In genomic region chr6:112810521-112810830, GRCm38 (mm10) we compare ENCODE assay signal across 13 mouse cellular contexts.
DNase-seq lines count a peak whose midpoint lies in the region; ATAC-seq and TF ChIP-seq lines count a peak whose summit lies in the region.
"Had no signal": no experiment of that assay in that cellular context is flagged by ENCODE, and none has a peak within 500 bp of the region (broad histone marks: within the 10 kb centered on the region; RNA-seq: fewer than 3 reads in every experiment).

No protein-coding gene starts in this region.

- WGBS in lung, embryonic 14.5 days, result 76% methylated on average over 4 of the region's 4 CpGs
- 21% methylated on average over 4 of the region's 4 CpGs for WGBS in forebrain, embryonic 16.5 days
- 55% methylated on average over 4 of the region's 4 CpGs for WGBS in midbrain, embryonic 11.5 days
- WGBS in olfactory bulb, adult 2 months, result 45% methylated on average over 4 of the region's 4 CpGs

- peak overlapping the region; percentile 47; the same call in 1 of the 2 replicates for H3K27ac ChIP-seq in lung, embryonic 14.5 days (ENCODE audit: low read depth)
- peak overlapping the region; percentile 87 for H3K27ac ChIP-seq in forebrain, embryonic 16.5 days (ENCODE audit: low read length)
- H3K27ac ChIP-seq in midbrain, embryonic 11.5 days (ENCODE audit: low read depth, low read length), result peak overlapping the region; percentile 98
- peak overlapping the region; percentile 39; the same call in 1 of the 2 replicates for H3K27ac ChIP-seq in olfactory bulb, adult 2 months (ENCODE audit: insufficient read depth, low read depth, low read length)
- H3K27ac ChIP-seq: liver, embryonic 15.5 days had no signal

- no peaks in the 10 kb centered on the region for H3K36me3 ChIP-seq in lung, embryonic 14.5 days (ENCODE audit: insufficient read depth)
- no peaks in the 10 kb centered on the region; the same call in 1 of the 2 replicates for H3K36me3 ChIP-seq in forebrain, embryonic 16.5 days (ENCODE audit: control insufficient read depth, insufficient read depth)
- H3K36me3 ChIP-seq in midbrain, embryonic 11.5 days (ENCODE audit: control insufficient read depth, insufficient read depth, low read length), result peaks cover 5% of the 10 kb centered on the region; the same call in 1 of the 2 replicates
- H3K36me3 ChIP-seq: liver, embryonic 15.5 days had no signal

- TF ChIP-seq POLR2A in olfactory bulb, adult 2 months (IDR thresholded peaks at IDR 0.05; ENCODE audit: insufficient read depth, low read depth, low read length), result no peak

- no peak for ATAC-seq in lung, embryonic 14.5 days (ENCODE audit: insufficient read depth)
- peak; percentile 7 for ATAC-seq in forebrain, embryonic 16.5 days
- ATAC-seq in midbrain, embryonic 11.5 days (ENCODE audit: low FRiP score), result no peak

- 0 out of 2 replicates have a peak, but pooled peaks cover 3% of the 10 kb centered on the region for H3K4me1 ChIP-seq in lung, embryonic 14.5 days (ENCODE audit: insufficient read depth)
- H3K4me1 ChIP-seq in forebrain, embryonic 16.5 days (replicated peaks; ENCODE audit: control insufficient read depth, insufficient read depth, low read length), result peaks cover 34% of the 10 kb centered on the region
- peaks cover 60% of the 10 kb centered on the region for H3K4me1 ChIP-seq in midbrain, embryonic 11.5 days (ENCODE audit: control insufficient read depth, insufficient read depth, low read length)
- H3K4me1 ChIP-seq in olfactory bulb, adult 2 months (ENCODE audit: control insufficient read depth, insufficient read depth, low read length), result peaks cover 10% of the 10 kb centered on the region
- H3K4me1 ChIP-seq: liver, embryonic 15.5 days had no signal

- no peak for TF ChIP-seq CTCF in lung, embryonic 14.5 days (IDR thresholded peaks at IDR 0.05; ENCODE audit: low read depth)
- TF ChIP-seq CTCF in olfactory bulb, adult 2 months (IDR thresholded peaks at IDR 0.05; ENCODE audit: insufficient read depth, low read depth, low read length), result no peak

- no peaks in the 10 kb centered on the region for H3K27me3 ChIP-seq in lung, embryonic 14.5 days (ENCODE audit: insufficient read depth, low read length)
- no peaks in the 10 kb centered on the region for H3K27me3 ChIP-seq in forebrain, embryonic 16.5 days (replicated peaks; ENCODE audit: control insufficient read depth, insufficient read depth, low read length)
- H3K27me3 ChIP-seq in midbrain, embryonic 11.5 days (ENCODE audit: control insufficient read depth, insufficient read depth, low read length), result no peaks in the 10 kb centered on the region
- H3K27me3 ChIP-seq: liver, embryonic 15.5 days had no signal

- no peak overlapping the region for H3K9ac ChIP-seq in lung, embryonic 14.5 days
- H3K9ac ChIP-seq in forebrain, embryonic 16.5 days (replicated peaks; ENCODE audit: low read depth, low read length), result no peak overlapping the region; the same call in 1 of the 2 replicates
- peak overlapping the region; percentile 47 for H3K9ac ChIP-seq in midbrain, embryonic 11.5 days (ENCODE audit: low read length)
- H3K9ac ChIP-seq: liver, embryonic 15.5 days had no signal

- H3K9me3 ChIP-seq in lung, embryonic 14.5 days (ENCODE audit: low read depth, low read length), result no peaks in the 10 kb centered on the region
- H3K9me3 ChIP-seq in forebrain, embryonic 16.5 days (ENCODE audit: control insufficient read depth, low read length), result no peaks in the 10 kb centered on the region
- H3K9me3 ChIP-seq in midbrain, embryonic 11.5 days (ENCODE audit: control insufficient read depth, low read length), result no peaks in the 10 kb centered on the region
- H3K9me3 ChIP-seq: liver, embryonic 15.5 days had no signal

- DNase-seq in lung, embryonic 14.5 days, result no peak
- DNase-seq in lung, postnatal 10 days, result no peak
- peak; percentile 93 for DNase-seq in midbrain, embryonic 11.5 days (ENCODE audit: low spot score, missing footprints)
- DNase-seq in urinary bladder, postnatal 14 days (ENCODE audit: low spot score), result no peak
- DNase-seq in heart, postnatal 10 days, result no peak
- DNase-seq in lung, postnatal 36 days, result no peak
- DNase-seq: cerebellum, adult 9-11 months; heart, postnatal 4 days; kidney, adult 9 months; thymus, postnatal 14 days had no signal

- intact Hi-C loops in heart, postnatal 10 days (cut with DNase I), result no loop called here

- H3K4me3 ChIP-seq in lung, embryonic 14.5 days (ENCODE audit: low read depth, low read length), result no peak overlapping the region
- no peak overlapping the region for H3K4me3 ChIP-seq in forebrain, embryonic 16.5 days (replicated peaks; ENCODE audit: low read length)
- no peak overlapping the region for H3K4me3 ChIP-seq in midbrain, embryonic 11.5 days (ENCODE audit: low read depth, low read length)
- no peak overlapping the region for H3K4me3 ChIP-seq in olfactory bulb, adult 2 months (ENCODE audit: insufficient read depth, low read depth, low read length)
- H3K4me3 ChIP-seq: liver, embryonic 15.5 days had no signal

- no peak overlapping the region for H3K4me2 ChIP-seq in lung, embryonic 14.5 days
- no peak overlapping the region for H3K4me2 ChIP-seq in forebrain, embryonic 16.5 days (ENCODE audit: low read length)
- peak overlapping the region; percentile 16; the same call in 1 of the 2 replicates for H3K4me2 ChIP-seq in midbrain, embryonic 11.5 days
- H3K4me2 ChIP-seq: liver, embryonic 15.5 days had no signal

Comparison
In these comparisons a context has a peak if more than half of its experiments do, and no peak if none do; other contexts are left out.
1. H3K27ac ChIP-seq: peak in every context shown above with its lines; median percentile 98 in midbrain, embryonic 11.5 days; 87 in forebrain, embryonic 16.5 days; 47 in lung, embryonic 14.5 days; 39 in olfactory bulb, adult 2 months.